Mouse (Mus musculus) testis, postnatal 14 days (tissue): ENCODE data around the gene Timm8a1.
"Not testable (repeated sequence)": the region's sequence is repeated elsewhere in the genome, so short reads cannot be mapped to it uniquely, and the experiment has no call there.

Experiments used
- DNase-seq: peaks from one replicate; pipeline ENCODE4 v3.0.0; 2021; ENCODE audit warnings: low spot score

The Timm8a1 gene

GRCm38 (mm10) chrX:134541145-134541954 lies at the start of gene Timm8a1:
TSS of gene Timm8a1 (minus strand) at chrX:134541865.
- peak; percentile 28 for DNase-seq

DNA sequence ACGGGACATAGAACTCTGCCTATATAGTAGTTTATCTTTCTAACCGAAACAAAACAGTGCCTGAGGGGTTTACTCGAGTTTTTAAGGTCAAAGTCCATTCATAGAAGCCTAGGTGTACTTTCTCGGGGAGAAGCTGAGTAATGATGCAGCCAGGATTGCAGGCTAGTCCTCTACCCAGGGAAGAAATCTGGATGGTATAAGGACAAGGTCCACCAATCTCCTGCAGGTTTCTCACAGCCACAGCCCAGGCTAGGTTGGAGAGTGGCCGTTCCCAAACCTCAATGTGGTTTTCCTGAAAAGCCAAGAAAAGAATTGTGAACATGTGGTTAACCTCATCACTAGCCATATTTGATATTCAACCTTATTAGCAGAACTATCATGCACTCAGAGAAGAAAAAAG lies 48.2 kb upstream of the Timm8a1 start:
- DNase-seq, result no peak

GRCm38 (mm10) chrX:134588997-134589396 lies 47.3 kb upstream of the Timm8a1 start:
- no peak for DNase-seq

DNA sequence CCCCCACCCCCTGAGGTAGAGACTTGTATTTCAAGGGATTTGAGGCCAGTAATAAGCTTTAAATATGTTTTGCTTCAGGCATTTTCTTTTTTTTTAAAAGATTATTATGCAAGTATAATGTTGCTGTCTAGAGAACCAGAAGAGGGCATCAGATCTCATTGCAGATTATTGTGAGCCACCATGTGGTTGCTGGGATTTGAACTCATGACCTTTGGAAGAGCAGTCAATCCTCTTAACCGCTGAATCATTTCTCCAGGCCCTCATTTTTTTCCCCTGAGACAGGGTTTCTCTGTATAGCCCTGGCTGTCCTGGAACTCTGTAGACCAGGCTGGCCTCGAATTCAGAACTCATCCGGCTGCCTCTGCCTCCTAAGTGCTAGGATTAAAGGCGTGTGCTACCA lies 46.6 kb upstream of the Timm8a1 start:
- no peak for DNase-seq

- DNase-seq, result no peak
Measured at GRCm38 (mm10) chrX:134586447-134586846, 44.8 kb upstream of the Timm8a1 start.

GRCm38 (mm10) chrX:134585103-134586002 lies 43.7 kb upstream of the Timm8a1 start, which contains the start of gene Rpl36a:
TSS of gene Rpl36a (plus strand) at chrX:134585654.
- DNase-seq, result peak; percentile 89

- DNase-seq, result no peak
Measured at GRCm38 (mm10) chrX:134582888-134583669, 41.4 kb upstream of the Timm8a1 start, which contains the start of gene Btk. TSS of gene Btk (minus strand) at chrX:134583570.

- no peak for DNase-seq
Measured at GRCm38 (mm10) chrX:134582270-134582669, 40.6 kb upstream of the Timm8a1 start.

- DNase-seq, result no peak
Measured at GRCm38 (mm10) chrX:134580528-134581305, 39.1 kb upstream of the Timm8a1 start.

DNA sequence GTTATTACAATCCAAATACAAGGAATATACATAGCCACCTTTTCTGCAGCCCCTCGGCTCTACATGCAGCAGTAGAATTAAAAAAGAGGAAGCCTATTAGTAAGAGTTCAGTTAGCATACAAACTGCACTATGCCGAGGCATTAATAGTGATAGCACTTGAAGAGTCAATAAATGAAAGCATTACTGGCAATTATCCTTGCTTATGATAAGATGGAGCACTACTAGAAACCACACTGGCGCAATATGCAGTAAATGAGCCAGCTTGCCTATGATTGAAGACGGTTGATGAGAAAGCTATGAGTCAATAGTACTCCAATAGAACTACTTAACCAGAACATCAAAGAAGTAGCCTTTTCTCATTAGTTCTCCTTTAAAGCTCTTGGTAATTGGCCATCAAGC lies 36.2 kb upstream of the Timm8a1 start:
- DNase-seq, result no peak

GRCm38 (mm10) chrX:134566536-134567222 lies 25.0 kb upstream of the Timm8a1 start:
- DNase-seq, result no peak

GRCm38 (mm10) chrX:134564326-134564725 lies 22.7 kb upstream of the Timm8a1 start:
- DNase-seq, result no peak

- no peak for DNase-seq
Measured at GRCm38 (mm10) chrX:134554425-134554824, 12.8 kb upstream of the Timm8a1 start.

- no peak for DNase-seq
Measured at GRCm38 (mm10) chrX:134553326-134553725, 11.7 kb upstream of the Timm8a1 start.

- DNase-seq, result no peak
Measured at GRCm38 (mm10) chrX:134550903-134551302, 9.2 kb upstream of the Timm8a1 start.

DNA sequence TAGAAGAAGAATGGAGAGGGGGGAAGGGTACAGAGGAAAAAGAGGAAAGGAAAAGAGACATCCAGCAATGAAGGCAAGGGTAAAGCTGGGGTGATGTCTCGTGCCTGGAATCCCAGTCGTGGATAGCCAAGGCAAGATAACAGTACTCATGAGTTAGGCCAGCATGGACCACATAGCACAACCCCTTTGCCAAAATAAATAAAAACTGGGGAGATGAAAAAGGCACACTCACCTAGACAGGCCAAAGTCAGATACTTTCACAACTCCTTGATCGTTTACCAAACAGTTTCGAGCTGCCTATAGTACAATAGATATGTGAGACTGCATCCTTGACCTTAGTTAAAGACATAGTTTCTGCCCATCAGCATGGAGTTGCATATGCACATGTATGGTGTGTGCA lies 5.7 kb upstream of the Timm8a1 start:
- no peak for DNase-seq

DNA sequence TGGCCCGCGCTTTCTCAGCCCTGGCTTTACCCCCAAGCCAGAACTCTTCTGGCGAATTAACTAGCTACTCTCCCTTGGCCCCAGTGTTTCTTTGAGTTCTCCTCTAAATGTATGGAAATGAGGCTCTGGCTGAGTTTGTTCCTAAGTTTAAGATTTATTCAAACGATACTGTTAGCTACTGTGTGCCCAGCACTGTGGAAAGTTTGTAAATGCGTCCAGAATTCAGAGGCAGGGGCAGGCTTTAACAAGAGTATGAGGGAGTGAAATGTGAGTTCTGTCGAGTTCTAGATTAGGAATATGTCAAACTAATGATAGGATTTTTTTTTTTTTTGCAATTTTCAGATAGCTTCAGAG lies 267 bp upstream of the Timm8a1 start:
- DNase-seq, result no peak

DNA sequence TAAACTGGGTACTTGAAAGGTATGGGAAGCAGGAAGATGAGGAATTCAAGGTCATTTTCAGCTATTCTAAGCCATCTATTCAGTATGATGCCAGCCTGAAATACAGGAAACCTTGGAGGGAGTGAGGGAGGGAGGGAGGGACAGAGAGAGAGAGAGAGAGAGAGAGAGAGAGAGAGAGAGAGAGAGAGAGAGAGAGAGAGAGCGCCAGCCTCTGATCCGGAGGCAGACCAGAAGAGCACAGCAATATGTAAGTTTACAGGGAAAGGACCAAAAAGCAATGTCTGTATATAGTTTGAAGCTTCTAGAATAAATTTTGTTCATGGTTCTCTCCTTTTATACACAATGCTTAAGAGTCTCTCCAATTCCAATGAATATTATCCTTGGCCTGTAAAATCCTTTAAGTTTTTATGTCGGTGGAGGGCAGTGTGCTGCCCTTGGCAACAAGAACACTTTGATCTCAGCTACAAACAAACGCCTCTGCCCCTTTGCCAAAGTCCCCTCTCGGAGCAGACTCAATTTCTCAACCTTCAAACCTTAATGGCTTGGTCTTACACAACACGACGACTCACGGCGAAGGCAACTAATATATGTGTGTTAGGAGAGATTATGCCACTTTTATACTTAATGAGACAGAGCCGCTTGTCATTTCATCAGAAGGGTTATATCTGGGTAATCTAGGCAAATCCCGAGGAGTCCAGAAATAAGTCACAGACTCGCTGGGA lies 1.1 kb downstream of the Timm8a1 start:
- no peak for DNase-seq

- not testable (repeated sequence) for DNase-seq
Measured at GRCm38 (mm10) chrX:134539795-134540194, 1.9 kb downstream of the Timm8a1 start.

DNA sequence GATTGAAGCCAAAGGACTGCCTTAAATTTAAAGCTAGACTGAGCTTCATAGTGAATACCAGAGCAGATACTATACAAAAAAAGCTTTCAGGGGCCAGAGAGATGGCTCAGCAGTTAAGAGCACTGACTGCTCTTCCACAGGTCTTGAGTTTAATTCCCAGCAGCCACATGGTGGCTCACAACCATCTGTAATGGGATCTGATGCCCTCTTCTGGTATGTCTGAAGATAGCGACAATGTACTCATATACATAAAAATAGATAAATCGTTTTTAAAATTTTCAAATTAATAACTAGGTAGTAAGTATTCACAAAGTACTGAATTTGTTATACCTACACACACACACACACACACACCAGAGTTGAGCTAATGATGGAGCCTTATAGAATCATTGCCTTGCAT lies 8.3 kb downstream of the Timm8a1 start:
- DNase-seq, result no peak
